Mouse (Mus musculus): ENCODE results near the gene Sned1. TPM values are rescaled to one million over a fixed set of nuclear protein-coding genes. Genes with fewer than 3 reads are reported as not detected.

Sned1 gene
- polyA plus RNA-seq, 2 experiments: 0.25 TPM

DNA sequence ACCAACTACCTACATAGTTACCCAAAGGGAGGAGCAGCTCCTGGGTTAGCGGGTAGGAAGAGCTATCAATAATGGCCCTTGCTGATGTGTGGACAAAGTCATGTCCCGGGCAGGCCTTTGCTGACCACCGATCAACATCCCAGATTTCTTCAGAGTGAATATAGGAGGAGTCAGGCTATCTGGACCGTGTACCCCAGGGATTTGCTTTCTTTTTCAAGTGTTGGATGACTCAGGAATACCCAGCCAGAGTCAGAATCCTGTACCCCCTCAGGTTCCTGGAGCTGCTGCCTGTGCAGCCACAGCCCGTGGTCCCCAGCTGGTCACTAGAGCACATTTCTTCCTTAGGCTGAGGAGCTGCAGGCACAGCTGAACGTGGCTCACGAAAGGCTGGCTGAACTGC lies 23.2 kb upstream of the Sned1 start:
- ATAC-seq (ENCODE audit: insufficient read depth): no peak
- DNase-seq (ENCODE audit: low read depth in 3 of 3, low spot score in 3 of 3): no peak
- Histone ChIP-seq H3K27me3 (ENCODE audit: control insufficient read depth, insufficient read depth, low read length) (no peaks in the 10 kb centered on the region), H3K9me3 (ENCODE audit: control insufficient read depth, low read length) (no peaks in the 10 kb centered on the region), H3K4me3 (ENCODE audit: insufficient read depth in 1 of 2, low read depth in 2 of 2, low read length in 2 of 2) (no peak overlapping the region), H3K36me3 (replicated peaks; ENCODE audit: control insufficient read depth, insufficient read depth, low read depth) (no peaks in the 10 kb centered on the region), H3K4me1 (replicated peaks; ENCODE audit: control insufficient read depth in 2 of 2, insufficient read depth in 2 of 2, low read length in 1 of 2) (no peaks in the 10 kb centered on the region), H3K27ac (no peak overlapping the region), H3K4me2 (ENCODE audit: low read depth) (no peak overlapping the region), H3K9ac (replicated peaks) (no peak overlapping the region)
- WGBS (ENCODE audit: insufficient replicate concordance): 54% methylated on average over 7 of the region's 7 CpGs
- TF ChIP-seq EP300 (IDR thresholded peaks at IDR 0.05; ENCODE audit: low read depth): no peak

DNA sequence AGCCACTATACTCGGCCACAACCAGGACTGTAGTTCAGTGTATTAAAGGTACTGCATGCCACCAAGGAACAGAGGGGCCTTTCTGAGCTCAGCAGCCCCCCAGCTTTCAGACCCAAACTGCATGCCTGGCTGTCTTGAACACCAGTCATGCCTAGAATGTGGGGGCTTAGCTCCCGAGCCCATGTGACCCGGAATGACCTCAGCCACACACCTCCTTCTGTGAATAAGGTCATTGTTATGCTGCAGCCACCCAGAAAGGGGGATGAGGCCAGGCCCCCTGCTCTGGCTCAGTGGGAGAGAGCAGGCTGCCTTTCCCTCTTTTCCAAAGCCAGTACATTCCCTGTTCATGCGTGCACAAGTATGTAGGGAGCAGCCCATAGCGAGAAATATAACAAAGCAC lies 21.0 kb upstream of the Sned1 start:
- TF ChIP-seq CTCF (IDR thresholded peaks at IDR 0.05; ENCODE audit: low read depth): no peak
- TF ChIP-seq EP300 (IDR thresholded peaks at IDR 0.05; ENCODE audit: low read depth): no peak
- H3K9ac ChIP-seq (replicated peaks): no peak overlapping the region
- H3K4me2 ChIP-seq (ENCODE audit: low read depth): no peak overlapping the region
- WGBS (ENCODE audit: insufficient replicate concordance): 50% methylated on average over 5 of the region's 5 CpGs
- H3K36me3 ChIP-seq (replicated peaks; ENCODE audit: control insufficient read depth, insufficient read depth, low read depth): no peaks in the 10 kb centered on the region
- no peak overlapping the region for H3K27ac ChIP-seq
- no peaks in the 10 kb centered on the region for H3K4me1 ChIP-seq (replicated peaks; ENCODE audit: control insufficient read depth in 2 of 2, insufficient read depth in 2 of 2, low read length in 1 of 2)
- no peaks in the 10 kb centered on the region for H3K9me3 ChIP-seq (ENCODE audit: control insufficient read depth, low read length)
- no peak for DNase-seq (ENCODE audit: low read depth in 3 of 3, low spot score in 3 of 3)
- H3K4me3 ChIP-seq (ENCODE audit: insufficient read depth in 1 of 2, low read depth in 2 of 2, low read length in 2 of 2): no peak overlapping the region
- ATAC-seq (ENCODE audit: insufficient read depth): no peak
- H3K27me3 ChIP-seq (ENCODE audit: control insufficient read depth, insufficient read depth, low read length): no peaks in the 10 kb centered on the region

DNA sequence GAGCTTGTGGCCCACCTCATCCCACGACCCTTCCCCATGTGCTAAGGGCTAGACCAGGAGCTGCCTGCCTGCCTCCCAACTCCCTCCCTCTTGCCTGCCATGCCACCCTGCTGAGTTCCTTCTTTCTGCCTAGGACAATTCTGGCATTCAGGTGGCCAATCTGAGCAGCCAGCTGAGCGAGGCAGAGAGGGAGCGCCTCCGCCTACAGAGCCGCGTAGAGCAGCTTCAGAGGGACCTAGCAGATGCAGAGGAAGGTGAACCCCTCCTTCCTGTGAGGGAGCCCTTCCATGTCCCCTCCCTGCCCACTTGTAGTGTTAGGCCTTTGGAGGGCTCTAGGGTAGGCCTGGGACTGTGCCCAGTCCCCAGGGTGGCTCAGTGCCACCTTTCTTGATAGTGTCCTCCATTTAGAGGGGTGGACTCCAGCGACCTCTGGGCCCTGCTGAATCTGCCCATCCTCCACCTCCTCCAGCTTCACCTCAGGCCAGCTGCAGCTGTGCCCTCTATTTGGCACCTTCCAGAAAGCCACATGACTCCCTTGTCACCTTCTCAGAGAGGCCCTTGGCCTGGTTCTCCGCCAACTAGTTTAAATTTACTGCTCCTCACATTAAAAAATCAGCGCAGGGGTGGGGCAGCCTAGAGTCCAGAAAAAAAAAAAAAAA lies 18.7 kb upstream of the Sned1 start:
- Histone ChIP-seq H3K27me3 (ENCODE audit: control insufficient read depth, insufficient read depth, low read length) (no peaks in the 10 kb centered on the region), H3K9me3 (ENCODE audit: control insufficient read depth, low read length) (no peaks in the 10 kb centered on the region), H3K4me2 (ENCODE audit: low read depth) (no peak overlapping the region), H3K9ac (replicated peaks) (no peak overlapping the region), H3K36me3 (replicated peaks; ENCODE audit: control insufficient read depth, insufficient read depth, low read depth) (no peaks in the 10 kb centered on the region), H3K4me1 (replicated peaks; ENCODE audit: control insufficient read depth in 2 of 2, insufficient read depth in 2 of 2, low read length in 1 of 2) (no peaks in the 10 kb centered on the region), H3K27ac (no peak overlapping the region), H3K4me3 (ENCODE audit: insufficient read depth in 1 of 2, low read depth in 2 of 2, low read length in 2 of 2) (no peak overlapping the region)
- 68% methylated on average over 9 of the region's 9 CpGs for WGBS (ENCODE audit: insufficient replicate concordance)
- TF ChIP-seq CTCF (IDR thresholded peaks at IDR 0.05; ENCODE audit: low read depth) (no peak), EP300 (IDR thresholded peaks at IDR 0.05; ENCODE audit: low read depth) (no peak)
- no peak for ATAC-seq (ENCODE audit: insufficient read depth)
- DNase-seq (ENCODE audit: low read depth in 3 of 3, low spot score in 3 of 3): no peak

DNA sequence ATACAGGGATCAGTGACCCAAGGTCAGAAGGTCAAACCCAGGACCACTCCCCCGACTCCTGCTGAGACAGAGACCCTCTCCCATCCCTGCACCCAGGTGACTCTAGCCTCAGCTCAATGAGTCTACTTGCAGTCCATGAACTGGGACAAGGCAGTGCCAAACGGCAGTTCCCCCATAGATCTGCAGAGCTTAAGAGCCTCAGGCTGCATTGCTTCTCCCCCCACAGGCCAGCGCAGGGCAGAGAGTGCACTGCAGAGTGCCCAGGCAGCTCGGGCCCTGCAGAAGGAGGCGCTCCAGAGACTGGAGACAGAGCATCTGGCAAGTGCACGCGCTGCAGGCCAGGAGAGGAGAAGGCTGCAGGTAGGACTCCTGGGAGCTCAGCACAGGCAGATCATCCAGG lies 18.1 kb upstream of the Sned1 start:
- Histone ChIP-seq H3K4me1 (replicated peaks; ENCODE audit: control insufficient read depth in 2 of 2, insufficient read depth in 2 of 2, low read length in 1 of 2) (no peaks in the 10 kb centered on the region), H3K4me3 (ENCODE audit: insufficient read depth in 1 of 2, low read depth in 2 of 2, low read length in 2 of 2) (no peak overlapping the region), H3K27ac (no peak overlapping the region), H3K27me3 (ENCODE audit: control insufficient read depth, insufficient read depth, low read length) (no peaks in the 10 kb centered on the region), H3K4me2 (ENCODE audit: low read depth) (no peak overlapping the region), H3K9ac (replicated peaks) (no peak overlapping the region), H3K36me3 (replicated peaks; ENCODE audit: control insufficient read depth, insufficient read depth, low read depth) (no peaks in the 10 kb centered on the region), H3K9me3 (ENCODE audit: control insufficient read depth, low read length) (no peaks in the 10 kb centered on the region)
- 57% methylated on average over 7 of the region's 7 CpGs for WGBS (ENCODE audit: insufficient replicate concordance)
- DNase-seq (ENCODE audit: low read depth in 3 of 3, low spot score in 3 of 3) (no peak), ATAC-seq (ENCODE audit: insufficient read depth) (no peak)
- TF ChIP-seq CTCF (IDR thresholded peaks at IDR 0.05; ENCODE audit: low read depth) (no peak), EP300 (IDR thresholded peaks at IDR 0.05; ENCODE audit: low read depth) (no peak)

DNA sequence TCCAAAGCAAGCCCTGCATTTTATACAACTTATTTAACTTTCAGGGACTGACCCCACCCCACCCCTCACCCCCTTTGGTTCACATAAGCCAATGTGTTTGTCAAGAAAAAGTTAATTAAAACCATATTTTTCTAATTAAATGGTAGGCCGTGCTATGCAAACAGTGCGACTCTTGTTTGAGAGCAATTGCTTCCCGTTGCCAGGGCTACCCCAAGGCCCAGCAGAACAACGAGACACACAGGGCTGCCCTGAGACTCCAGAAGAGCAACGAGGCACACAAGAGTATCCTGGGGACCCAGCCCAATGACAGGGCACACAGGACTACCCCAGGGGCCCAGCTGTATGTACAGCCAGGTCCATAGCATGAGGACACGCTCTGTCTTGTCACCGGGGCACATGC lies 14.9 kb upstream of the Sned1 start:
- Histone ChIP-seq H3K4me3 (ENCODE audit: insufficient read depth in 1 of 2, low read depth in 2 of 2, low read length in 2 of 2) (no peak overlapping the region), H3K27me3 (ENCODE audit: control insufficient read depth, insufficient read depth, low read length) (no peaks in the 10 kb centered on the region), H3K4me1 (replicated peaks; ENCODE audit: control insufficient read depth in 2 of 2, insufficient read depth in 2 of 2, low read length in 1 of 2) (no peaks in the 10 kb centered on the region), H3K9me3 (ENCODE audit: control insufficient read depth, low read length) (no peaks in the 10 kb centered on the region), H3K4me2 (ENCODE audit: low read depth) (no peak overlapping the region), H3K9ac (replicated peaks) (no peak overlapping the region), H3K36me3 (replicated peaks; ENCODE audit: control insufficient read depth, insufficient read depth, low read depth) (no peaks in the 10 kb centered on the region), H3K27ac (no peak overlapping the region)
- DNase-seq (ENCODE audit: low read depth in 3 of 3, low spot score in 3 of 3): no peak
- TF ChIP-seq CTCF (IDR thresholded peaks at IDR 0.05; ENCODE audit: low read depth) (no peak), EP300 (IDR thresholded peaks at IDR 0.05; ENCODE audit: low read depth) (no peak)
- 58% methylated on average over 7 of the region's 7 CpGs for WGBS (ENCODE audit: insufficient replicate concordance)
- ATAC-seq (ENCODE audit: insufficient read depth): no peak

Measured in liver, embryonic 14.5 days (tissue).